Mouse (Mus musculus): ENCODE results near the gene Atp9a. TPM values are rescaled to one million over a fixed set of nuclear protein-coding genes. Genes with fewer than 3 reads are reported as not detected.

Gene Atp9a
- total RNA-seq, 1 experiment: 41.5 TPM

- no peak overlapping the region for H3K27ac ChIP-seq (ENCODE audit: insufficient read depth, low read depth, low read length, poor library complexity, severe bottlenecking)
Measured at GRCm38 (mm10) chr2:168628787-168629186, 113.4 kb downstream of the Atp9a start.

DNA sequence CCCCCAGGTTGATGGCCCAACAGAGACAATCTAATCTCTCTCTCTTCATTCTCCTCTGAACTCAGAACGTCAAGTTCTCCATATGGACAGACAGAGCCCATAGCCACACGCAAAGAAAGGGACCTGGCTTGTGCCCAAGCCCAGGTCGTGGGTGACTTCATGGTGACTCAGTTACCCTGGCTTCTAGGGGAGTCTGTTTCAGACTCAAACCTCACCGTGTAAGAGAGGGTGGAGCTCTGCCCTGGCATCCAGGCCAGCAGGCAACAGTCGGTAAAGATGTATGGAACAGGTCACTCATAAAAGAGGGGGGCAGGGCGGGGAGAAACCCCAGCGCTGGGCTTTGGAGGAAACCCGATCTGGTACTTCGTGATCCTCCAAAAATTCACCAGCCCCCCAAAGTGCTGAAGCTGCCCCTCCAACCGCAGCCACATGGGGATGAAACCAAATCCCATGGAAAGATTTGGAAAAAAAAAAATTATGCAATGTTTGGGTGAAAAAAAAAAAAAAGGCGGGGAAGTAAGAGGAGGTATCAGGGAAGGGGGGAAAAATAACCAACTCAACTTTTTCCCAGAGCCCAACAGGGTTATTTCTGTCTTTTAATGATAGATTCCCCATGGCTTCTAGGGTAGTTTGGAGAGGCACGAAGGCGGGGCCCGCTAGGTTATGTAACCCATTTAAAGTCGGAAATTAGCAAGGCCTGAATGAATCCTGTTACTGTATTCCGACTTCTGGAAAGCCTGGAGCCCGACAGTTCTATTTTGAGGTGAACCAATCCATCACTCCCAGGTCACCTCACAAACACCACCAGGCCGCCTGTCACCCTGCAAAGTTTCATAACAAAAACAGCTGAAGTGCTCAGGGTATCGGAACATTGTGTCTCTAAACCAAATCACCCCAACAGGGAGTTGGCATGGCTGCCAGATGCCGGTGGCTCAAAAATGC is 114.1 kb downstream of the Atp9a start:
- Histone ChIP-seq H3K9me3 (ENCODE audit: control insufficient read depth, insufficient read depth, low read depth, low read length) (no peaks in the 10 kb centered on the region), H3K4me3 (ENCODE audit: insufficient read depth in 1 of 2, low read depth in 1 of 2, low read length in 2 of 2, poor library complexity in 1 of 2, severe bottlenecking in 1 of 2) (no peak overlapping the region), H3K4me1 (ENCODE audit: control insufficient read depth in 2 of 2, insufficient read depth in 2 of 2, low read length in 2 of 2, poor library complexity in 1 of 2) (peaks cover 0 to 1% of the 10 kb centered on the region in 2 experiments; a peak in 1 of 4 replicates), H3K27ac (ENCODE audit: insufficient read depth, low read depth, low read length, poor library complexity, severe bottlenecking) (no peak overlapping the region), H3K9ac (ENCODE audit: insufficient read depth, low read depth, low read length, poor library complexity, severe bottlenecking) (no peak overlapping the region), H3K36me3 (ENCODE audit: control insufficient read depth, insufficient read depth, low read length, poor library complexity, severe bottlenecking) (no peaks in the 10 kb centered on the region)
- in situ Hi-C loops (cut with MboI; ENCODE audit: low sequenced_read_pairs in 2 of 2, unreplicated experiment in 2 of 2): loop anchor here in 1 of 2 experiments (5.0 to 25.0 kb wide), 2 partner anchors 156 to 366 kb away; no protein-coding TSS in a partner anchor
- no peak for DNase-seq (ENCODE audit: low read depth, low spot score)
- TF ChIP-seq ZNF384 (IDR thresholded peaks at IDR 0.05; ENCODE audit: low read depth, low read length): no peak
- TF ChIP-seq ZC3H11A (IDR thresholded peaks at IDR 0.05; ENCODE audit: borderline replicate concordance, low read depth, low read length): no peak
- no peak for TF ChIP-seq MAFK (IDR thresholded peaks at IDR 0.05; ENCODE audit: insufficient read depth, low read depth, low read length)
- TF ChIP-seq CHD2 (IDR thresholded peaks at IDR 0.05; ENCODE audit: low read depth, low read length): no peak
- no peak for TF ChIP-seq HCFC1 (IDR thresholded peaks at IDR 0.05; ENCODE audit: borderline replicate concordance, insufficient read depth, low read length)

More at GRCm38 (mm10) chr2:168628787-168629186, 113.4 kb downstream of the Atp9a start:
- Histone ChIP-seq H3K9me3 (ENCODE audit: control insufficient read depth, insufficient read depth, low read depth, low read length) (no peaks in the 10 kb centered on the region), H3K4me1 (ENCODE audit: control insufficient read depth in 2 of 2, insufficient read depth in 2 of 2, low read length in 2 of 2, poor library complexity in 1 of 2) (peaks cover 0 to 8% of the 10 kb centered on the region in 2 experiments; a peak in 1 of 4 replicates), H3K9ac (ENCODE audit: insufficient read depth, low read depth, low read length, poor library complexity, severe bottlenecking) (no peak overlapping the region), H3K4me3 (ENCODE audit: insufficient read depth in 1 of 2, low read depth in 1 of 2, low read length in 2 of 2, poor library complexity in 1 of 2, severe bottlenecking in 1 of 2) (no peak overlapping the region), H3K36me3 (ENCODE audit: control insufficient read depth, insufficient read depth, low read length, poor library complexity, severe bottlenecking) (no peaks in the 10 kb centered on the region)
- in situ Hi-C loops (cut with MboI; ENCODE audit: low sequenced_read_pairs in 2 of 2, unreplicated experiment in 2 of 2): loop anchor here in 1 of 2 experiments (5.0 to 25.0 kb wide), 2 partner anchors 156 to 366 kb away; no protein-coding TSS in a partner anchor
- DNase-seq (ENCODE audit: low read depth, low spot score): peak; percentile 64
- TF ChIP-seq CHD2 (IDR thresholded peaks at IDR 0.05; ENCODE audit: low read depth, low read length) (no peak), ZC3H11A (IDR thresholded peaks at IDR 0.05; ENCODE audit: borderline replicate concordance, low read depth, low read length) (peak; percentile 93; the same call in 1 of the 2 replicates)

DNA sequence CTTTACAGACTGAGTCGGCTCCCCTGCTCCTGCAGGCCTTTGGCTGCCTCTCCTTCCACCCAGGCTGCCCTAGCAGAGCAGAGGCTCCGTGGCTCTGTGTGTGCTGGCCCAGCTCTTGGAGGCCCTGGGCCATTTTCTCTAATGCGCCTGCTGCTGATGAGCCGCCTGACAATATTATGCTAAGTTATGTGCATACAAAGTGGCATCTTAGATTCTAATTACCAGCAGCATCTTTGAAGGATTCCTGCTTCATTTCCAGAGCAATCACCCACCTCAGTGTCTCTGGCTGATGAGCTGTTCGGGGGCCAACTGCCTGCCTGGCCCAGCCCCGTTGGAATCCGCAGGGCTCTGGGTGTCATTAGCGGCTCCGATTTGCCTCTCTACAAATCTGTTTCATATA is 115.8 kb downstream of the Atp9a start:
- Histone ChIP-seq H3K36me3 (ENCODE audit: control insufficient read depth, insufficient read depth, low read length, poor library complexity, severe bottlenecking) (no peaks in the 10 kb centered on the region), H3K27ac (ENCODE audit: insufficient read depth, low read depth, low read length, poor library complexity, severe bottlenecking) (no peak overlapping the region), H3K4me1 (ENCODE audit: control insufficient read depth in 2 of 2, insufficient read depth in 2 of 2, low read length in 2 of 2, poor library complexity in 1 of 2) (no peaks in the 10 kb centered on the region), H3K4me3 (ENCODE audit: insufficient read depth in 1 of 2, low read depth in 1 of 2, low read length in 2 of 2, poor library complexity in 1 of 2, severe bottlenecking in 1 of 2) (peak overlapping the region; percentile 13 to 43; a peak in 3 of 4 replicates), H3K9ac (ENCODE audit: insufficient read depth, low read depth, low read length, poor library complexity, severe bottlenecking) (no peak overlapping the region), H3K9me3 (ENCODE audit: control insufficient read depth, insufficient read depth, low read depth, low read length) (no peaks in the 10 kb centered on the region)
- TF ChIP-seq CHD2 (IDR thresholded peaks at IDR 0.05; ENCODE audit: low read depth, low read length) (no peak), ZNF384 (IDR thresholded peaks at IDR 0.05; ENCODE audit: low read depth, low read length) (no peak)
- in situ Hi-C loops (cut with MboI; ENCODE audit: low sequenced_read_pairs in 2 of 2, unreplicated experiment in 2 of 2): loop anchor here in 1 of 2 experiments (5.0 to 25.0 kb wide), 2 partner anchors 154 to 364 kb away; no protein-coding TSS in a partner anchor
- no peak for DNase-seq (ENCODE audit: low read depth, low spot score)

GRCm38 (mm10) chr2:168625091-168625490 is 117.1 kb downstream of the Atp9a start:
- Histone ChIP-seq H3K9me3 (ENCODE audit: control insufficient read depth, insufficient read depth, low read depth, low read length) (no peaks in the 10 kb centered on the region), H3K36me3 (ENCODE audit: control insufficient read depth, insufficient read depth, low read length, poor library complexity, severe bottlenecking) (no peaks in the 10 kb centered on the region), H3K9ac (ENCODE audit: insufficient read depth, low read depth, low read length, poor library complexity, severe bottlenecking) (no peak overlapping the region), H3K4me1 (ENCODE audit: control insufficient read depth in 2 of 2, insufficient read depth in 2 of 2, low read length in 2 of 2, poor library complexity in 1 of 2) (no peaks in the 10 kb centered on the region), H3K4me3 (ENCODE audit: insufficient read depth in 1 of 2, low read depth in 1 of 2, low read length in 2 of 2, poor library complexity in 1 of 2, severe bottlenecking in 1 of 2) (no peak overlapping the region), H3K27ac (ENCODE audit: insufficient read depth, low read depth, low read length, poor library complexity, severe bottlenecking) (no peak overlapping the region)
- DNase-seq (ENCODE audit: low read depth, low spot score): no peak
- TF ChIP-seq CHD2 (IDR thresholded peaks at IDR 0.05; ENCODE audit: low read depth, low read length) (no peak), ZNF384 (IDR thresholded peaks at IDR 0.05; ENCODE audit: low read depth, low read length) (no peak), ZC3H11A (IDR thresholded peaks at IDR 0.05; ENCODE audit: borderline replicate concordance, low read depth, low read length) (no peak), HCFC1 (IDR thresholded peaks at IDR 0.05; ENCODE audit: borderline replicate concordance, insufficient read depth, low read length) (no peak)
- in situ Hi-C loops (cut with MboI; ENCODE audit: low sequenced_read_pairs in 2 of 2, unreplicated experiment in 2 of 2): loop anchor here in 1 of 2 experiments (5.0 to 25.0 kb wide), 2 partner anchors 153 to 363 kb away; no protein-coding TSS in a partner anchor
